Mouse (Mus musculus) ES-E14 (cell line): ENCODE data around the gene Cd69. TPM values are rescaled to one million over a fixed set of nuclear protein-coding genes. Genes with fewer than 3 reads are reported as not detected.

Experiments
- DNase-seq: peaks from one replicate; pipeline ENCODE4 v3.0.0-alpha.2; 2013; ENCODE audit warnings: low read depth, low spot score
- H3K27ac ChIP-seq: 2 replicates; pipeline ENCODE4 v1.5.1; 2012; ENCODE audit warnings: low read depth, mild to moderate bottlenecking, low read length, moderate library complexity, mixed read lengths; ENCODE audit not compliant: poor library complexity, insufficient read depth, severe bottlenecking
- H3K36me3 ChIP-seq: 2 replicates; pipeline ENCODE4 v1.6.1; 2012; ENCODE audit warnings: mild to moderate bottlenecking, low read length, moderate library complexity, mixed read lengths; ENCODE audit not compliant: control insufficient read depth, poor library complexity, insufficient read depth, severe bottlenecking
- H3K4me1 ChIP-seq, 2 experiments: fragments of 150-350 bp in 1 of 2; sonication (generic) in 1 of 2; 2 replicates each; pipeline ENCODE4 v1.6.1; 2012; ENCODE audit warnings: low read length in 2 of 2, mild to moderate bottlenecking in 1 of 2, mixed read lengths in 1 of 2; ENCODE audit not compliant: control insufficient read depth in 2 of 2, insufficient read depth in 2 of 2, poor library complexity in 1 of 2
- H3K4me3 ChIP-seq, 2 experiments: fragments of 150-350 bp in 1 of 2; sonication (generic) in 1 of 2; 2 replicates each; pipeline ENCODE4 v1.5.1; 2012; ENCODE audit warnings: low read length in 2 of 2, low read depth in 1 of 2, mild to moderate bottlenecking in 1 of 2, mixed read lengths in 1 of 2; ENCODE audit not compliant: insufficient read depth in 1 of 2, poor library complexity in 1 of 2, severe bottlenecking in 1 of 2
- H3K9ac ChIP-seq: 2 replicates; pipeline ENCODE4 v1.6.1; 2012; ENCODE audit warnings: low read depth, mild to moderate bottlenecking, low read length, mixed read lengths; ENCODE audit not compliant: poor library complexity, insufficient read depth, severe bottlenecking
- H3K9me3 ChIP-seq: fragments of 150-350 bp; sonication (generic); 2 replicates; pipeline ENCODE4 v1.6.1; 2012; ENCODE audit warnings: low read depth, mild to moderate bottlenecking, low read length; ENCODE audit not compliant: control insufficient read depth, insufficient read depth
- CHD2 ChIP-seq: IDR thresholded peaks from 2 replicates; pipeline ENCODE4 v1.6.1; 2014; ENCODE audit warnings: mild to moderate bottlenecking, low read depth, low read length, inconsistent platforms
- HCFC1 ChIP-seq: IDR thresholded peaks from 2 replicates; pipeline ENCODE4 v1.6.1; 2012; ENCODE audit warnings: low read length, inconsistent platforms, borderline replicate concordance; ENCODE audit not compliant: insufficient read depth
- MAFK ChIP-seq: IDR thresholded peaks from 2 replicates; pipeline ENCODE4 v1.6.1; 2014; ENCODE audit warnings: mild to moderate bottlenecking, low read depth, low read length, inconsistent platforms; ENCODE audit not compliant: insufficient read depth
- ZC3H11A ChIP-seq: IDR thresholded peaks from 2 replicates; pipeline ENCODE4 v1.6.1; 2012; ENCODE audit warnings: low read depth, mild to moderate bottlenecking, inconsistent platforms, low read length, borderline replicate concordance
- ZNF384 ChIP-seq: IDR thresholded peaks from 2 replicates; pipeline ENCODE4 v1.6.1; 2012; ENCODE audit warnings: low read depth, low read length, inconsistent platforms
- in situ Hi-C, 2 experiments: fragments of 600-800 bp; cut with MboI; formaldehyde crosslinking; loops; one replicate each; pipeline ENCODE4 v1.15.1; 2025; ENCODE audit warnings: low sequenced_read_pairs in 2 of 2, inconsistent platforms in 1 of 2; ENCODE audit not compliant: unreplicated experiment in 2 of 2
- total RNA-seq: library from RNA; depleted of rRNA; stranded (reverse); fragments of 300-350 nt; gene quantifications from 2 replicates; pipeline ENCODE4 v1.2.3, GENCODE M21; 2012

Gene Cd69
- total RNA-seq, 1 experiment: 0.49 TPM

DNA sequence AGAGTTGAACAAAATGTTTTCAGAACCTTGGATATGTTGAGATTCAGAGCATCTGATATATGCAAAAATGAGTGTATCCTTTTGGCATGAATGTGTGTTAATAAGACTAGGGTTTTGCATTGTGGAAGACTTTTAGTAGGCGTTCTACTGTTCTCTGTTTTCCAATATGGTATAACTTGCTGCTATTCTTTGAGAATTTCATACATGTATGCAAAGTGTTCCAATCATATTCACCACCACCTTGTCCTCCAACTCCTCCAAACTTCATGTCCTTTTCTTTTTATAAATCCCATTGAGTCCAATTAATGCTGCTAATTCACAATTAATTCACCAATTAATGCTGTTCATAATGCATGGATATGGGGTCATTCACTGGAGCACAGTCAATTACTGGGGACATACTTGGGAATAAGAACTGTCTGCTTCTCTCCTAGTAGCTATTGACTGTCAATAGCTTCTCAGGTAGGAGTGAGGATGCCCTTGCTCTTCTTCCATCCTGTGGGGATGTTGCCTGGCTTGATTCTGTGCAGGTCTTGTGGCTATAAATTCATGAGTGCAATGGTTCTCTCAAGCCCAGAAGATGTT is 8.7 kb downstream of the Cd69 start:
- in situ Hi-C loops: no loop called here

DNA sequence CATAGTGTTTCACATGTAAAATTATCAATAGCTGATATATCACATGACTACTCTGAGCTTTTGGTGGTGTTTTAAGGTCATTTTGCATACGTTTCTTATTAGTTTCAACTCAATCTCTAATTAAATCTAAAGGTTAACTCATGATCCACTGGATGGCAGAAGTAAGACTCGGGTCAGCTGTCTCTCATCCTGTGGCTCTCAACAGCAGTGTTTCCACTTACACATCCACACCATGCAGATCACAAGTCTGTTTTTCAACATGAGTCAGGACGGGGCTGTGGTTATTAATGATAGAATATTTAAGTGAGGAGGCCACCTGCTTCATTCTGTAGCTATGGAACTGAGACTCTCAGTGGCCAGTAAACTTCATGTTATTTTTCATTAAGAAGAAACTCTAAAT is 9.4 kb downstream of the Cd69 start:
- Histone ChIP-seq H3K4me3 (no peak overlapping the region), H3K4me1 (no peaks in the 10 kb centered on the region), H3K9ac (no peak overlapping the region), H3K9me3 (no peaks in the 10 kb centered on the region), H3K36me3 (no peaks in the 10 kb centered on the region), H3K27ac (no peak overlapping the region)
- TF ChIP-seq ZC3H11A: no peak
- TF ChIP-seq MAFK: no peak
- no peak for TF ChIP-seq CHD2
- no peak for TF ChIP-seq ZNF384
- TF ChIP-seq HCFC1: no peak
- no peak for DNase-seq
- in situ Hi-C loops: no loop called here

More for the DNA sequence above, 8.7 kb downstream of the Cd69 start:
- Histone ChIP-seq H3K36me3 (no peaks in the 10 kb centered on the region), H3K9me3 (no peaks in the 10 kb centered on the region), H3K9ac (no peak overlapping the region), H3K27ac (no peak overlapping the region), H3K4me1 (no peaks in the 10 kb centered on the region), H3K4me3 (no peak overlapping the region)
- DNase-seq: no peak
- TF ChIP-seq ZC3H11A: no peak
- no peak for TF ChIP-seq CHD2
- TF ChIP-seq ZNF384: no peak
- no peak for TF ChIP-seq MAFK
- no peak for TF ChIP-seq HCFC1

DNA sequence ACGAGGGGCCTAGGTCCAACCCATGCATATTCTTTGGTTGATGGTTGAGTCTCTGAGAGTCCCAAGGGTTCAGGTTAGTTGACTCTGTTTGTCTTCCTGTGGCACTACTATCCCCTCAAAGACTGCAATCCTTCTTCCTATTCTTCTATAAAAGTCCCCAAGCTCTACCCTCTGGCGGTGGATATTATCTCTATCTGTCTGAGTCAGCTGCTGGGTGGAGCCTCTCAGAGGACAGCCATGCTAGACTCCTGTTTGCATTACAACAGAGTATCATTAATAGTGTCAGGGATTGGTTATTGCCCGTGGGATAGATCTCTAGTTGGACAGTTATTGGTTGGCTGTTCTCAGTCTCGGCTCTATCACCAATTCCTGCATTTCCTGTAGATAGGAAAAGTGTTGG is 14.3 kb downstream of the Cd69 start:
- Histone ChIP-seq H3K36me3 (no peaks in the 10 kb centered on the region), H3K4me1 (no peaks in the 10 kb centered on the region), H3K27ac (no peak overlapping the region), H3K9ac (no peak overlapping the region), H3K4me3 (no peak overlapping the region), H3K9me3 (no peaks in the 10 kb centered on the region)
- TF ChIP-seq CHD2 (no peak), ZC3H11A (no peak), MAFK (no peak), HCFC1 (no peak), ZNF384 (no peak)
- no peak for DNase-seq
- in situ Hi-C loops: no loop called here

DNA sequence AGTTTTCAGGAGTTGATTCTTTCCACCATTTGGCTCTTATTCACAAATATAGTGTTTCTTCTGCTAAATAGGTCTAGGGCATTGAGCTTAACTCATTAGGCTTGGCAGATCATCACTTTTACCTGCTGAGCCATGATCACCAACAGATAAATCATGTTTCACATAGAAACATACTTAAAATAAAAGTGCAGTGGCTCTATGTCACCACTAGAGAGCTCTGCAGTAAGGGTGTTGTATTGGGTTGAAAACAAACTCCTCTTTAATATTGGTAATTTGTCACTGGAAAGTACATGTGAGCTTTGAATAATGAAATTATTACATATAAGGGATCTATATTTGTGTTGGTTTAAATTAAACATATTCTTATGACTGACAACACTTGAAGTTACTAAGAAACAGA is 15.2 kb downstream of the Cd69 start:
- Histone ChIP-seq H3K4me3 (no peak overlapping the region), H3K4me1 (no peaks in the 10 kb centered on the region), H3K9ac (no peak overlapping the region), H3K27ac (no peak overlapping the region), H3K36me3 (no peaks in the 10 kb centered on the region), H3K9me3 (no peaks in the 10 kb centered on the region)
- in situ Hi-C loops: no loop called here
- no peak for TF ChIP-seq MAFK
- no peak for TF ChIP-seq HCFC1
- no peak for TF ChIP-seq CHD2
- TF ChIP-seq ZC3H11A: no peak
- TF ChIP-seq ZNF384: no peak
- DNase-seq: no peak

- H3K27ac ChIP-seq: no peak overlapping the region
- DNase-seq: no peak
- H3K4me3 ChIP-seq: no peak overlapping the region
- no peaks in the 10 kb centered on the region for H3K4me1 ChIP-seq
- H3K9ac ChIP-seq: no peak overlapping the region
- no peaks in the 10 kb centered on the region for H3K9me3 ChIP-seq
- in situ Hi-C loops: no loop called here
- TF ChIP-seq CHD2 (no peak), HCFC1 (no peak), MAFK (no peak), ZC3H11A (peak; percentile 55; the same call in 1 of the 2 replicates), ZNF384 (no peak)
- no peaks in the 10 kb centered on the region for H3K36me3 ChIP-seq
Observed at GRCm38 (mm10) chr6:129256018-129256417, 19.2 kb downstream of the Cd69 start.
